ENCODE assay signal across 8 mouse cellular contexts in the genomic region with DNA sequence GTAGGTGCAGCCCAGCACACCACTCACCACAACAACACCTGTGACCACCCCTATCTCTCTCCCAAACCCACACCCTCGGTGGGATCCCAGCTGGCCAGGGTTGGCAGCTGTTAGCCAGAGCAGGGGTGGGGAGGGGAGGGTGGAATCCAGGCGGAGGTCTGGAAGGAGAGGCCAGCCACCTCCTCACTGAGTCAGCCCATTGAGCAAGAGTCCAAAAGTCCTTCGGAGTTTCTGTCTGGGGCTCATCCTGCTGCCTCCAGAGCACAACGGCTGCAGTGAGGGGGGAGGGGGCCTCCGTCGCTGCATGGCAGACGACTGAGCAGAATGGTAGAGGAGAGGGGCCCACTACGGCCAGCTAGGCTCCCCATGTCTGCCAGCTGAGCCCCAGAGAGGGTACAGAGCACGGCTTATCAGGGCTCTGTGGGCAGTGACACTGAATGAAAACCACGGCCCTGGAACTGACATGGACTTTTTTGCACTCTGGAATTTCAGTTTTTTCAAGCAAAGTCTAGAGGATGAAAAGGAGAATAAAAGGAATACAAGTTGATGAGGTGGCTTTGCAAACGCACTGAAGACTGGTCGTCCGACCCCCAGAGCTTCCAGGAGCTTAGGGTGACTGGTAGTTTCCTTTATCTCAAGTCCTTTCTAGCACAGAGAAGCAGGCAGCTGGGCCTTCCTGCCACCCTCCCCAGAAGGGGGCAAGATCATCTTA. TPM values are rescaled to one million over a fixed set of nuclear protein-coding genes. Genes with fewer than 3 reads are reported as not detected.
DNase-seq lines count a peak whose midpoint lies in the region; ATAC-seq lines count a peak whose summit lies in the region.

No protein-coding gene starts in this region.

- DNase-seq in gastrocnemius, postnatal 14 days = peak; percentile 19
- DNase-seq in gastrocnemius, postnatal 25 days = no peak
- DNase-seq in embryo, embryonic 9.5 days (ENCODE audit: extremely low spot score) = peak; percentile 35
- DNase-seq in kidney, adult 9 months = peak; percentile 88
- DNase-seq in c-Kit-positive CD71-positive TER-119-positive erythroid progenitor cells, embryonic 14.5 days (ENCODE audit: low spot score) = no peak
- no peak for DNase-seq in left cerebral cortex, postnatal 14 days (ENCODE audit: low spot score in 2 of 2)
- DNase-seq in right cerebral cortex, postnatal 14 days = no peak

- intact Hi-C loops in gastrocnemius, postnatal 14 days (cut with DNase I; ENCODE audit: low total_unique reads) = no loop called here
- intact Hi-C loops in left cerebral cortex, postnatal 14 days (cut with DNase I) = no loop called here

- peak; percentile 45; the same call in 1 of the 2 replicates for ATAC-seq in megakaryocyte progenitor cell, adult 5-6 weeks (replicated peaks; ENCODE audit: poor library complexity)

RNA-seq across cellular contexts. Expression of a gene that starts 5.6 kb away (rescaled TPM):
- total RNA-seq in gastrocnemius, postnatal 14 days (2021) = not detected
- total RNA-seq in gastrocnemius, postnatal 25 days (2021) = not detected
- not detected in 2 replicates for total RNA-seq in megakaryocyte progenitor cell, adult 5-6 weeks (2015)
- total RNA-seq in megakaryocyte progenitor cell, adult 5-6 weeks (2017) = not detected in 2 replicates
- total RNA-seq in left cerebral cortex, postnatal 14 days (2021) = 1 to 10 TPM; 3.6 to 4.1 TPM

RNA-seq across cellular contexts. Expression of a gene that starts 15.9 kb away (rescaled TPM):
- total RNA-seq in gastrocnemius, postnatal 14 days (2021) = not detected
- not detected for total RNA-seq in gastrocnemius, postnatal 25 days (2021)
- not detected in 2 replicates for total RNA-seq in megakaryocyte progenitor cell, adult 5-6 weeks (2015)
- total RNA-seq in megakaryocyte progenitor cell, adult 5-6 weeks (2017) = not detected in 2 replicates
- 1 to 10 TPM; 1.1 to 2.2 TPM for total RNA-seq in left cerebral cortex, postnatal 14 days (2021)

RNA-seq across cellular contexts. Expression of a gene that starts 32.2 kb away (rescaled TPM):
- total RNA-seq in gastrocnemius, postnatal 14 days (2021) = not detected
- total RNA-seq in gastrocnemius, postnatal 25 days (2021) = not detected
- total RNA-seq in megakaryocyte progenitor cell, adult 5-6 weeks (2015) = not detected in 2 replicates
- total RNA-seq in megakaryocyte progenitor cell, adult 5-6 weeks (2017) = not detected in 2 replicates
- total RNA-seq in left cerebral cortex, postnatal 14 days (2021) = 1 to 10 TPM; 5.9 to 9.5 TPM

Comparison
In these comparisons a context has a peak if more than half of its experiments do, and no peak if none do; other contexts are left out.
1. DNase-seq: peak in gastrocnemius, postnatal 14 days (single experiment), embryo, embryonic 9.5 days (single experiment) and kidney, adult 9 months (single experiment); none in gastrocnemius, postnatal 25 days (single experiment), c-Kit-positive CD71-positive TER-119-positive erythroid progenitor cells, embryonic 14.5 days (single experiment), left cerebral cortex, postnatal 14 days (0 of 2) and right cerebral cortex, postnatal 14 days (single experiment).
2. RNA of a gene that starts 5.6 kb away (total RNA-seq): 3.6 to 4.1 TPM in left cerebral cortex, postnatal 14 days; not detected in gastrocnemius, postnatal 14 days, not detected in gastrocnemius, postnatal 25 days and not detected in megakaryocyte progenitor cell, adult 5-6 weeks; every median in the first group is over 4 times any median in the second.
3. RNA of a gene that starts 32.2 kb away (total RNA-seq): 5.9 to 9.5 TPM in left cerebral cortex, postnatal 14 days; not detected in gastrocnemius, postnatal 14 days, not detected in gastrocnemius, postnatal 25 days and not detected in megakaryocyte progenitor cell, adult 5-6 weeks; every median in the first group is over 4 times any median in the second.